Mouse (Mus musculus) megakaryocyte-erythroid progenitor cell, adult 5 weeks (primary cell): ENCODE measurements around the gene Imp3. TPM values are rescaled to one million over a fixed set of nuclear protein-coding genes. Genes with fewer than 3 reads are reported as not detected.

Source experiments
- polyA plus RNA-seq: library from polyadenylated mRNA; stranded (reverse); fragments of >175 nt; gene quantifications from 2 replicates; pipeline ENCODE4 v1.2.3, GENCODE M21; 2012

Gene Imp3
- polyA plus RNA-seq = 71.9 and 81.0 TPM in 2 replicates

GRCm38 (mm10) chr9:56937223-56938160 is at the start of gene Imp3:
Gene Imp3, plus strand, starts transcription at chr9:56937475.

GRCm38 (mm10) chr9:56928041-56928811 is 9.0 kb upstream of the Imp3 start, which contains the start of gene Snx33:
Gene Snx33, minus strand, starts transcription at chr9:56928371.

DNA sequence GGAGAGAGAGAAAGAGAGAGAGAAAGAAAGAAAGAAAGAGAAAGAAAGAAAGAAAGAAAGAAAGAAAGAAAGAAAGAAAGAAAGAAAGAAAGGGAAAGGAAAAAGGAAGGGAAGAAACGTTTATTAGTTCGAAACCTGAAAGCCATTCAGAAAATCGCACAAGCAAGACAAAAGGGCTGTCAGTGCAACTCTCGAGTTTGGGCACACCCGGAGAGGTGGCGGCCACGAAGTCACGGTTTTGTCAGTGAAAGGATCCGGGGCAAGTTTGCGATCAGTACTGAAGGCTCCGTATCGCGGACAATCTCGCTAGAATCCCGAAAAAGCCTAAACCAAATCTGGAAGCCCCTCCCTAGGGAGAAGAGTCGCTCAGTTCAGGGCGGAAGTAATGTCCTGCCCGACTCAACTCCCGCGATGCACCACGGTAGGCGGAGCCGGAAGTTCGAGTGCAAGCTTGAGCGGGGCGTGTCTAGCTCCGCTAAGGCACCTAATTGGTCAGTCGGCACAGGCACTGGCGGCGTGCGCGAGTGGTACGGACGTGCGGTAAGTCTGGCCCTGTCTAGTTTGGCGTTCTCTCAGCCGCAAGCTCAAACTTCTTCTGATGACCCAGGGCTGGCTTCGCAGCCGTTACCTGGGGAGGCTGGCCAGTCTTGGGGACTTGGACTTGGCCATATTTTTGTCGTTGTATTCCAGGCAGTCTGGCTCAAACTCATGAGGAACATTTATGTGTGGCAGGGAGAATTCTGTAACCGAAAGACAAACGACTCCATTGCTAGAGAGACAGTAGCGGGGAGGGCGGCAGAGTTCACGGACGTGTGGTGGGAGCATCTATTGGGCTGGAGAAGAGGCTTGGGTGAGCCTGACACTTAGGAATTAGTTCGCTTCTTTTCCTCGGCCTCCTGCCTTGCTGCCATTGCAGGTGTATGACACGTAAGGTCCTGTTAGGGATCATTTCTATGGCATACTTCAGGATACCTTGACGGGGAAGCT is 13.4 kb downstream of the Imp3 start, which contains the start of gene Snupn:
Gene Snupn (plus strand): TSS at position 465 of the 987 bp plus-strand sequence.

Other genes starting within 250 kb of the Imp3 start
- 0.11 TPM in 1 of 2 replicates, not detected in the other for gene Lingo1, start 141.0 kb upstream of the Imp3 start, polyA plus RNA-seq
- not detected in 2 replicates for gene Odf3l1, start 72.8 kb upstream of the Imp3 start, polyA plus RNA-seq
- 0.02 TPM in 2 replicates for gene Cspg4, start 72.4 kb upstream of the Imp3 start, polyA plus RNA-seq
- gene Snx33, start 9.1 kb upstream of the Imp3 start, polyA plus RNA-seq = 1.9 and 2.0 TPM in 2 replicates
- gene Snupn, start 13.4 kb downstream of the Imp3 start, polyA plus RNA-seq = 1.00 and 1.1 TPM in 2 replicates
- gene Ptpn9, start 57.4 kb downstream of the Imp3 start, polyA plus RNA-seq = 24.6 and 34.3 TPM in 2 replicates
- gene Sin3a, start 134.6 kb downstream of the Imp3 start, polyA plus RNA-seq = 12.6 and 17.1 TPM in 2 replicates
- gene Man2c1, start 193.2 kb downstream of the Imp3 start, polyA plus RNA-seq = 99.3 and 110 TPM in 2 replicates
- 18.0 and 20.0 TPM in 2 replicates for gene Neil1, start 210.8 kb downstream of the Imp3 start, polyA plus RNA-seq
- gene Commd4, start 220.9 kb downstream of the Imp3 start, polyA plus RNA-seq = 46.9 and 50.6 TPM in 2 replicates